ENCODE assay signal across 8 mouse cellular contexts in the genomic region with DNA sequence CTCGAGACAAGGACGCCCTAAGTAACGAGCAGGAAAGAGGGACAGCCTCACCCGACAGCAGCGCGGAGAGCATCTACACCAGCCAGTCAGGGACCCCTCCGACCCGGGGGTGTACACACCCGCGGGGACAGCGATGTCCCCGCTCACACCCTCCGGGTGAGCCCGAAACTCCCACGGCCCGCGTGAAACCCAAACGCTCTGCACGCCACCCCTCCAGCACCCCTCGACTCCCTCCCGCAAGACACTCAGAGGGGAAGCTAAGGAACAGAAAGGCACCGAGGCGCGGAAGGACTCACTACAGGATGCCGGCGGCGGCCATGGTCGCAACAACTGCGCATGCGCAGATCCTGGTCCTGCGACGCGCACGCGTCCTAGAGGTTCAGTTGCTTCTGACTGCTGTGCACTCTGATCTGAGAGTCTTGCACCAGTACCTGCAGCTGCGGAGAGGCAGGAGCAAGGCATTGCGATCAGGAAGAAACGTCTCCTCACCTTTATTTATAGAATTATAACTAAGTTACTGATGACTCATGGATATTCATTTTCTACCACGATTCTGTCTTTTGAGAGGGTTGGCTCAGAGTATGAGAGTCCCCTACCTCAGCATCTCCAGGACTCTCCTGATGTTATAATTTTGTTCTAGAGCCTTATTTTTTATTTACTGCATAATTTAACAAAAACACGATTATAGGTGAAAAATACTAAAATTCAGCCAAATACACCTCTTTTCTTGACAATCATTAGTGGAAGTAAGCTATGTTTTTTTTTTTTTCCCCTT. TPM values are rescaled to one million over a fixed set of nuclear protein-coding genes. Genes with fewer than 3 reads are reported as not detected.
DNase-seq lines count a peak whose midpoint lies in the region; ATAC-seq and TF ChIP-seq lines count a peak whose summit lies in the region.

Gene Zfp329, minus strand, starts transcription at position 338 of the 775 bp plus-strand sequence.

- peak within 1 kb of the TSS; percentile 80 for H3K4me2 ChIP-seq in forebrain, embryonic 16.5 days (ENCODE audit: low read length)
- H3K4me2 ChIP-seq in lung, embryonic 16.5 days (ENCODE audit: low read depth, low read length), result peak within 1 kb of the TSS; percentile 82

- peaks cover 14% of the 10 kb centered on the region; the same call in 1 of the 2 replicates for H3K4me1 ChIP-seq in G1E (ENCODE audit: insufficient read depth, low read depth, low read length)
- peaks cover 8% of the 10 kb centered on the region for H3K4me1 ChIP-seq in forebrain, embryonic 16.5 days (replicated peaks; ENCODE audit: control insufficient read depth, insufficient read depth, low read length)
- peaks cover 7% of the 10 kb centered on the region; the same call in 1 of the 2 replicates for H3K4me1 ChIP-seq in lung, embryonic 16.5 days (replicated peaks; ENCODE audit: control insufficient read depth, insufficient read depth, low read length)

- H3K27ac ChIP-seq in forebrain, embryonic 16.5 days (ENCODE audit: low read length), result peak within 1 kb of the TSS; percentile 94
- peak within 1 kb of the TSS; percentile 71 for H3K27ac ChIP-seq in lung, embryonic 16.5 days (ENCODE audit: low read length)

- peaks cover 24% of the 10 kb centered on the region for H3K9me3 ChIP-seq in G1E (replicated peaks)
- H3K9me3 ChIP-seq in forebrain, embryonic 16.5 days (ENCODE audit: control insufficient read depth, low read length), result peaks cover 21% of the 10 kb centered on the region
- peaks cover 16% of the 10 kb centered on the region for H3K9me3 ChIP-seq in lung, embryonic 16.5 days (ENCODE audit: control insufficient read depth, low read length)

- H3K4me3 ChIP-seq in G1E (ENCODE audit: low read depth, low read length), result peak within 1 kb of the TSS; percentile 89
- peak within 1 kb of the TSS; percentile 90 for H3K4me3 ChIP-seq in forebrain, embryonic 16.5 days (replicated peaks; ENCODE audit: low read length)
- H3K4me3 ChIP-seq in lung, embryonic 16.5 days (ENCODE audit: low read length), result peak within 1 kb of the TSS; percentile 76

- peak; percentile 95 for ATAC-seq in G1E (ENCODE audit: extremely low read depth, insufficient number of reproducible peaks, low FRiP score, poor library complexity, severe bottlenecking)
- ATAC-seq in forebrain, embryonic 16.5 days, result peak; percentile 98
- peak; percentile 98 for ATAC-seq in lung, embryonic 16.5 days (ENCODE audit: low read depth)

- TF ChIP-seq CTCF in G1E (IDR thresholded peaks at IDR 0.05; ENCODE audit: low read depth, low read length), result no peak

- peak within 1 kb of the TSS; percentile 99 for H3K9ac ChIP-seq in forebrain, embryonic 16.5 days (replicated peaks; ENCODE audit: low read depth, low read length)
- peak within 1 kb of the TSS; percentile 95 for H3K9ac ChIP-seq in lung, embryonic 16.5 days (ENCODE audit: low read length)

- H3K36me3 ChIP-seq in G1E (replicated peaks), result peaks cover 19% of the 10 kb centered on the region
- H3K36me3 ChIP-seq in forebrain, embryonic 16.5 days (ENCODE audit: control insufficient read depth, insufficient read depth), result peaks cover 14% of the 10 kb centered on the region
- peaks cover 16% of the 10 kb centered on the region for H3K36me3 ChIP-seq in lung, embryonic 16.5 days (ENCODE audit: control insufficient read depth, insufficient read depth, low read length)

- under 1% methylated on average over 40 of the region's 40 CpGs for WGBS in forebrain, embryonic 16.5 days
- WGBS in lung, embryonic 16.5 days, result under 1% methylated on average over 40 of the region's 40 CpGs

- no peaks in the 10 kb centered on the region for H3K27me3 ChIP-seq in G1E (ENCODE audit: insufficient read depth, low read length)
- no peaks in the 10 kb centered on the region for H3K27me3 ChIP-seq in forebrain, embryonic 16.5 days (replicated peaks; ENCODE audit: control insufficient read depth, insufficient read depth, low read length)
- no peaks in the 10 kb centered on the region for H3K27me3 ChIP-seq in lung, embryonic 16.5 days (ENCODE audit: control insufficient read depth, insufficient read depth, low read depth, low read length)

- peak; percentile 84 for DNase-seq in G1E (ENCODE audit: low spot score)
- DNase-seq in cerebellum, adult 18-20 months, result peak; percentile 91 to 95
- DNase-seq in heart, postnatal 4 days, result peak; percentile 94
- DNase-seq in layer of hippocampus, adult 9-10 months (ENCODE audit: low spot score), result peak; percentile 83
- DNase-seq in ovary, postnatal 10 days (ENCODE audit: low spot score), result peak; percentile 83
- peak; percentile 88 to 93 for DNase-seq in thymus, postnatal 10 days (ENCODE audit: low spot score in 2 of 2)

RNA-seq across cellular contexts. Expression of gene Zfp329, which starts in this region (rescaled TPM):
- total RNA-seq in G1E (2014; fragmentation: Nextera tagmentation) (25.6 and 27.4 TPM in 2 replicates), G1E (2017) (15.5 and 22.2 TPM in 2 replicates)
- polyA plus RNA-seq in G1E (2012), result 0.27 and 0.33 TPM in 2 replicates
- polyA plus RNA-seq in forebrain, embryonic 16.5 days (2015; fragmentation: Nextera tagmentation; extraction: Ambion mirVana), result 27.5 and 32.1 TPM in 2 replicates
- total RNA-seq in heart, postnatal 4 days (2021), result 10 to 100 TPM in 1 of 2 experiments, 1 to 10 TPM in 1; 9.2 to 10.3 TPM
- 13.6 and 14.5 TPM in 2 replicates for polyA plus RNA-seq in lung, embryonic 16.5 days (2015; fragmentation: Nextera tagmentation; extraction: Ambion mirVana)

Comparison
In these comparisons a context has a peak if more than half of its experiments do, and no peak if none do; other contexts are left out.
1. Peak in every context shown above with its lines: DNase-seq, ATAC-seq, H3K4me3 ChIP-seq and H3K27ac ChIP-seq.
2. RNA of gene Zfp329 (polyA plus RNA-seq): 27.5 to 32.1 TPM in forebrain, embryonic 16.5 days and 13.6 to 14.5 TPM in lung, embryonic 16.5 days; 0.27 to 0.33 TPM in G1E; every median in the first group is over 10 times any median in the second.